Mouse (Mus musculus) intestine, embryonic 16.5 days (tissue): ENCODE data around the gene 1700025C18Rik. TPM values are rescaled to one million over a fixed set of nuclear protein-coding genes. Genes with fewer than 3 reads are reported as not detected.

ENCODE experiments used
- ATAC-seq: fragments of 200-750 bp; cut with Nextera tagmentation; 2 replicates; pipeline ENCODE4 v1.8.0; 2017; ENCODE audit warnings: moderate TSS enrichment, moderate library complexity
- H3K27ac ChIP-seq: fragments of 300-500 bp; sonication (generic); 2 replicates; pipeline ENCODE4 v1.5.1; 2014; ENCODE audit warnings: mild to moderate bottlenecking, low read length
- H3K27me3 ChIP-seq: fragments of 300-500 bp; sonication (generic); replicated peaks from 2 replicates; pipeline ENCODE4 v1.6.1; 2014; ENCODE audit warnings: low read length, control low read depth, mixed read lengths; ENCODE audit not compliant: control insufficient read depth, insufficient read depth
- H3K36me3 ChIP-seq: fragments of 300-500 bp; sonication (generic); 2 replicates; pipeline ENCODE4 v1.6.1; 2014; ENCODE audit warnings: low read length, control low read depth; ENCODE audit not compliant: control insufficient read depth, insufficient read depth
- H3K4me1 ChIP-seq: fragments of 300-500 bp; sonication (generic); 2 replicates; pipeline ENCODE4 v1.6.1; 2014; ENCODE audit warnings: low read length, control low read depth, mixed read lengths; ENCODE audit not compliant: control insufficient read depth, insufficient read depth
- H3K4me2 ChIP-seq: fragments of 300-500 bp; sonication (generic); 2 replicates; pipeline ENCODE4 v1.6.1; 2014; ENCODE audit warnings: low read depth, low read length, control low read depth
- H3K4me3 ChIP-seq: fragments of 300-500 bp; sonication (generic); 2 replicates; pipeline ENCODE4 v1.5.1; 2014; ENCODE audit warnings: mild to moderate bottlenecking, low read length
- H3K9ac ChIP-seq: fragments of 300-500 bp; sonication (generic); 2 replicates; pipeline ENCODE4 v1.6.1; 2014; ENCODE audit warnings: low read depth, low read length
- H3K9me3 ChIP-seq: fragments of 300-500 bp; sonication (generic); 2 replicates; pipeline ENCODE4 v1.6.1; 2016; ENCODE audit warnings: low read length, control low read depth; ENCODE audit not compliant: control insufficient read depth
- whole genome bisulfite sequencing: fragments of 180-500 bp; shearing (Covaris S2); extraction: QIAGEN DNeasy Blood & Tissue Kit; methylation state at CpG from one replicate; pipeline ENCODE4 v1.1.7; 2014; 5-methylcytosine and 5-hydroxymethylcytosine counted together
- polyA plus RNA-seq: library from polyadenylated mRNA; unstranded; fragments of >200 nt; fragmentation: Nextera tagmentation; extraction: Ambion mirVana; gene quantifications from 2 replicates; pipeline ENCODE4 v1.2.1, GENCODE M21; 2015

1700025C18Rik gene
- polyA plus RNA-seq, 1 experiment from 2014 or later = not detected

- Histone ChIP-seq H3K36me3 (no peaks in the 10 kb centered on the region), H3K9me3 (no peaks in the 10 kb centered on the region), H3K9ac (peak overlapping the region; percentile 99; the same call in 1 of the 2 replicates), H3K27ac (no peak overlapping the region), H3K27me3 (0 out of 2 replicates have a peak, but pooled peaks cover 3% of the 10 kb centered on the region), H3K4me2 (peak overlapping the region; percentile 83), H3K4me1 (peaks cover 10% of the 10 kb centered on the region), H3K4me3 (peak overlapping the region; percentile 98)
- ATAC-seq = no peak
- WGBS = 39% methylated on average over 6 of the region's 6 CpGs
Measured at GRCm38 (mm10) chr2:165033306-165033705, 57.2 kb downstream of the 1700025C18Rik start.

GRCm38 (mm10) chr2:165032533-165032932 lies 58.0 kb downstream of the 1700025C18Rik start:
- ATAC-seq = no peak
- Histone ChIP-seq H3K9ac (no peak overlapping the region), H3K4me3 (no peak overlapping the region), H3K27ac (no peak overlapping the region), H3K36me3 (no peaks in the 10 kb centered on the region), H3K27me3 (0 out of 2 replicates have a peak, but pooled peaks cover 3% of the 10 kb centered on the region), H3K4me1 (peaks cover 10% of the 10 kb centered on the region), H3K9me3 (no peaks in the 10 kb centered on the region), H3K4me2 (no peak overlapping the region)
- 37% methylated on average over 3 of the region's 3 CpGs for WGBS

Other genes starting within 250 kb of the 1700025C18Rik start
- gene Pltp, start 233.0 kb downstream of the 1700025C18Rik start, polyA plus RNA-seq = 31.4 and 31.5 TPM in 2 replicates
- gene Pcif1, start 211.4 kb downstream of the 1700025C18Rik start, polyA plus RNA-seq = 57.9 and 64.0 TPM in 2 replicates
- 9.6 and 10.5 TPM in 2 replicates for gene Zfp335, start 179.0 kb downstream of the 1700025C18Rik start, polyA plus RNA-seq
- gene Mmp9, start 150.0 kb downstream of the 1700025C18Rik start, polyA plus RNA-seq = 7.6 and 9.3 TPM in 2 replicates
- gene Slc12a5, start 129.9 kb downstream of the 1700025C18Rik start, polyA plus RNA-seq = 0.23 and 0.32 TPM in 2 replicates
- gene Ncoa5, start 55.9 kb downstream of the 1700025C18Rik start, polyA plus RNA-seq = 41.4 and 42.4 TPM in 2 replicates
- 7.6 and 9.7 TPM in 2 replicates for gene Cd40, start 35.1 kb downstream of the 1700025C18Rik start, polyA plus RNA-seq
- gene Cdh22, start 144.1 kb upstream of the 1700025C18Rik start, polyA plus RNA-seq = 0.40 and 0.50 TPM in 2 replicates
- 135 and 154 TPM in 2 replicates for gene Slc35c2, start 197.1 kb upstream of the 1700025C18Rik start, polyA plus RNA-seq
- 63.5 and 67.2 TPM in 2 replicates for gene Elmo2, start 235.7 kb upstream of the 1700025C18Rik start, polyA plus RNA-seq